Mouse (Mus musculus): ENCODE measurements around the gene Vmn1r56.
"Not testable (repeated sequence)": the region's sequence is repeated elsewhere in the genome, so short reads cannot be mapped to it uniquely, and the experiment has no call there.

Gene Vmn1r56

DNA sequence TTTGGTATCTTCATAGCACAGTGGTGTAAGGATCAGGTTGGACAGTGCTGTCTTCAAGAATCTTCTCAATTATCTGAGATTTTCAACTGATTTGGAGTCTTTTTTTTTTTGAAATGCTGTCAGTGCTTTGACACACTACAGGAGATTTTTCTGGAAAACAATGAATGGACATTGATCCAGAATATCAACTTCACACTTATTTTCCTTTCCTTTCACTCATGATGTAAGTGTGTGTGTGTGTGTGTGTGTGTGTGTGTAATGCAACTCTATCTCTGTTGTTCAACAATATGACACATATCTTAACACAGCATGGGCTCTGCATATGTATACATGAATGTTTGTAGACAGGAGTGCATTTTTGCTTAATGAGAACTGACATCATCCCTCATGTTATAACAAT lies at the start of gene Vmn1r56:
TSS of gene Vmn1r56 (minus strand) at position 101 of the 400 bp plus-strand sequence.
- DNase-seq (ENCODE audit: low spot score in 2 of 2), result not testable (repeated sequence)

DNA sequence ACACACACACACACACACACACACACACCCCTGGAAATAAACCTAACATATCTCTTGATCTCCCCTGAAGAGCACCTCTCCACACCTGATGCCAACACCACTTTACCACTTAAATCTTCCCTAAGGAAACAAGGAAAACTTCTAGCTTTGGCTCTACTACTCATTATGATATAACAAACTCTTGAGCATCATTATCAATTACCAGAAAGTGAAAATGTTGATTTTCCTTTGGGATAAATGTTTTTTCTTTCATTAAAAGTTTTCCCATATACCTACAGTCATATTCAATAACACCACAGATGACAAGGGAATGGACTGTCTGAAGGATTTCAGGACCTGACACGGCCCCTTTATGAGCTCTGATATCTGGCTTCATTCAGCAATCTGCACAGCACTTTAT lies 21.6 kb upstream of the Vmn1r56 start, which contains the start of gene Vmn1r57:
TSS of gene Vmn1r57 (plus strand) at position 301 of the 400 bp plus-strand sequence.
- not testable (repeated sequence) for DNase-seq (ENCODE audit: low spot score in 2 of 2)

DNA sequence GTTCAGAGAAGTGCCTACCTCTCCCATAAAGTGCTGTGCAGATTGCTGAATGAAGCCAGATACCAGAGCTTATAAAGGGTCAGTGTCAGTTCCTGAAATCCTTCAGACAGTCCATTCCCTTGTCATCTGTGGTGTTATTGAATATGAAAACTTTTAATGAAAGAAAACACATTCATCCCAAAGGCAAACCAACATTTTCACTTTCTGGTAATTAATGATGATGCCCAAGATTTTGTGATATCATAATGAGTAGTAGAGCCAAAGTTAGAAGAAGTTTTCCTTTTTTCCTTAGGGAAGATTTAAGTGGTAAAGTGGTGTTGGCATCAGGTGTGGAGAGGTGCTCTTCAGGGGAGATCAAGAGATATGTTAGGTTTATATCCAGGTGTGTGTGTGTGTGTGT lies 47.0 kb downstream of the Vmn1r56 start, which contains the start of gene Vmn1r55:
TSS of gene Vmn1r55 (minus strand) at position 101 of the 400 bp plus-strand sequence.
- DNase-seq (ENCODE audit: low spot score in 2 of 2), result not testable (repeated sequence)
